Mouse (Mus musculus) small intestine, adult 2 months (tissue): ENCODE measurements around the gene Dst. TPM values are rescaled to one million over a fixed set of nuclear protein-coding genes. Genes with fewer than 3 reads are reported as not detected.
"Not testable (repeated sequence)": the region's sequence is repeated elsewhere in the genome, so short reads cannot be mapped to it uniquely, and the experiment has no call there.

Experiments used
- H3K27ac ChIP-seq: fragments of 200-500 bp; 2 replicates; pipeline ENCODE4 v1.5.1; 2012; ENCODE audit warnings: low read depth, low read length, control low read depth, inconsistent platforms; ENCODE audit not compliant: insufficient read depth
- H3K27me3 ChIP-seq: fragments of 200-500 bp; 2 replicates; pipeline ENCODE4 v1.6.1; 2012; ENCODE audit warnings: mild to moderate bottlenecking, moderate library complexity, low read length, inconsistent platforms; ENCODE audit not compliant: control insufficient read depth, insufficient read depth
- H3K36me3 ChIP-seq: fragments of 200-500 bp; 2 replicates; pipeline ENCODE4 v1.6.1; 2012; ENCODE audit warnings: mild to moderate bottlenecking, low read length, control low read depth, inconsistent platforms; ENCODE audit not compliant: control insufficient read depth, insufficient read depth
- H3K4me1 ChIP-seq: fragments of 200-500 bp; 2 replicates; pipeline ENCODE4 v1.6.1; 2012; ENCODE audit warnings: low read length, inconsistent platforms, mixed read lengths; ENCODE audit not compliant: control insufficient read depth, insufficient read depth, insufficient read length
- H3K4me3 ChIP-seq: fragments of 200-500 bp; 2 replicates; pipeline ENCODE4 v1.5.1; 2012; ENCODE audit warnings: low read depth, mild to moderate bottlenecking, control low read depth, inconsistent platforms, low read length, moderate library complexity
- CTCF ChIP-seq: fragments of 200-500 bp; IDR thresholded peaks from 2 replicates; pipeline ENCODE4 v1.5.1; 2012; ENCODE audit warnings: low read depth, mild to moderate bottlenecking, control low read depth, inconsistent platforms, low read length, moderate library complexity, mixed read lengths; ENCODE audit not compliant: insufficient replicate concordance, insufficient read length; ENCODE audit errors: extremely low read depth
- POLR2A ChIP-seq: fragments of 200-500 bp; IDR thresholded peaks from 2 replicates; pipeline ENCODE4 v1.6.1; 2012; ENCODE audit warnings: low read depth, mild to moderate bottlenecking, control low read depth, inconsistent platforms, low read length, moderate library complexity
- WGBS: fragments of 180-500 bp; shearing (Covaris S2); methylation state at CpG from one replicate; pipeline ENCODE4 v1.1.7; 2018; 5-methylcytosine and 5-hydroxymethylcytosine counted together
- polyA plus RNA-seq: library from polyadenylated mRNA; depleted of rRNA; stranded (reverse); fragments of >200 nt; gene quantifications from 2 replicates; pipeline ENCODE4 v1.2.3, GENCODE M21; 2012

The Dst gene
- polyA plus RNA-seq, 1 experiment, result 31.9 TPM

GRCm38 (mm10) chr1:34061078-34061477 is 153.1 kb downstream of the Dst start:
- Histone ChIP-seq H3K27me3 (no peaks in the 10 kb centered on the region), H3K27ac (no peak overlapping the region), H3K36me3 (no peaks in the 10 kb centered on the region), H3K4me1 (no peaks in the 10 kb centered on the region), H3K4me3 (no peak overlapping the region)
- 16% methylated on average over 4 of the region's 4 CpGs for WGBS
- peak; percentile 55; the same call in 1 of the 2 replicates for TF ChIP-seq CTCF
- TF ChIP-seq POLR2A, result no peak

DNA sequence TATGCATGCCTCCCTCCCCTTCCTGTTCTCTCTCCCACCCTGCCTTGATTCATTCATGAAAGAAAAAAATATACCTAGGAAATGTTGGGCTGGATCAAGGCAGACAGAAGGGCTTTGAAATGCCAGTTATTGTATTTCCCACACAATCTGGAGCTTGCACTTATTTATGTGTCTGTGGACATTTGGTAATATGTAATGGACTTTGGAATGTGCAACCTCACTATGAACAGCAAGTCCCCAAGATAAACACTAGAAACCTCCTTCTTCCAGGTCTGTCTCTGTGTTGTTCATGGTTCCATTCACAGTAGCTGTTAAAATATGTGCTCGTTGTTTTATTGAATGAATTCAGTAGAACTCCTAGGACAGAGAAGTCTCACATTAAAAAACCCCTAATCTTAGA is 153.8 kb downstream of the Dst start:
- no peaks in the 10 kb centered on the region for H3K36me3 ChIP-seq
- no peak for TF ChIP-seq POLR2A
- no peak for TF ChIP-seq CTCF
- no peak overlapping the region for H3K4me3 ChIP-seq
- no peak overlapping the region for H3K27ac ChIP-seq
- no peaks in the 10 kb centered on the region for H3K27me3 ChIP-seq
- H3K4me1 ChIP-seq, result no peaks in the 10 kb centered on the region
- 26% methylated on average over 1 of the region's 1 CpGs for WGBS

DNA sequence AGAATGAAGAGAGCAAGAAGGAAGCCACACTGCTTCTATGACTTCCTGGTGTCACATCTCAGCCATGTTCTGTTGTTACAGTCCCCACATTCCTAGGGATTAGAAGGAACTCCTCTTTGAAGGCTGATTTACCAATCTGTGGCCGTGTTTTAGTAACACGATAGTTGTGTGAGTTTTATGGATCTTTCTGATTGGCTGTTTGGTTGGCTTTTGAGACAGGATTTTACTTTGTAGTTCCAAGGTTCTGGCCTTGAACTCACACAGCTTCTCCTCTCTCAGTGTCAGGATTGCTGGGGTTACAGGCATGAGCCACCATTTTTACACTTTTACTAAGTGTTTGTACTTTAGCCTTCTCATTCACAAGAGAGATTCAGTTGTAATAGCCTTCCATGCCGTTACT is 155.9 kb downstream of the Dst start:
- TF ChIP-seq CTCF (no peak), POLR2A (no peak)
- Histone ChIP-seq H3K27ac (no peak overlapping the region), H3K4me1 (no peaks in the 10 kb centered on the region), H3K36me3 (no peaks in the 10 kb centered on the region), H3K27me3 (no peaks in the 10 kb centered on the region), H3K4me3 (no peak overlapping the region)
- WGBS, result 70% methylated on average over 3 of the region's 3 CpGs

DNA sequence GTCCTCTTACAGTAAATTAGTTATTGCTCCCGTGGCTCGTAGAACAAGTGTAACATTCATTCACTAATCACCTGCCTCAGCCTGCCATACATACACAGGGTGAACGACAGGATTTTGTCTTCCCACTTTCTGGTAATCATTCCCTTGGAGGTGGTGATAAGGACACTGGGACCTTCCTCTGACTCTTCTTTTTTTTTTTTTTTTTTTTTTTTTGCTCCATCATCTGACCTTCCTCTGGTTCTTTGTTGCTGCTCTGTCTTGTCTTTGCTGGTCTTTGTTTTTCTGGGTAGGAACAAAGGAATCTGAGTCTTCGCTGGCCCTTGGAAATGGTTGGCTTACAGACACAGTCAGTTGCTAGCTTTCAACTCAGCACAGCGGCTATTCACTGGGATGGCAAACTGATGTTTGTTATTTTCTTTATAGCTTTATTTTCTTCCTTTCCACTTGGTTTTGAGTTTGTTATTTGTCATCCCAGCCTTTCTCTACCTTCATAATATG is 157.6 kb downstream of the Dst start:
- Histone ChIP-seq H3K27me3 (no peaks in the 10 kb centered on the region), H3K4me3 (no peak overlapping the region), H3K36me3 (no peaks in the 10 kb centered on the region), H3K4me1 (no peaks in the 10 kb centered on the region), H3K27ac (no peak overlapping the region)
- WGBS, result 67% methylated on average over 5 of the region's 5 CpGs
- TF ChIP-seq CTCF (no peak), POLR2A (no peak)

GRCm38 (mm10) chr1:34066401-34066800 is 158.4 kb downstream of the Dst start:
- H3K36me3 ChIP-seq, H3K4me1 ChIP-seq, H3K4me3 ChIP-seq, H3K27me3 ChIP-seq, H3K27ac ChIP-seq: not testable (repeated sequence)
- 93% methylated on average over 4 of the region's 4 CpGs for WGBS

GRCm38 (mm10) chr1:34068341-34068740 is 160.3 kb downstream of the Dst start:
- 46% methylated on average over 5 of the region's 5 CpGs for WGBS
- no peaks in the 10 kb centered on the region for H3K4me1 ChIP-seq
- H3K36me3 ChIP-seq, result no peaks in the 10 kb centered on the region
- TF ChIP-seq CTCF (no peak), POLR2A (no peak)
- H3K27ac ChIP-seq, result no peak overlapping the region
- H3K4me3 ChIP-seq, result no peak overlapping the region
- no peaks in the 10 kb centered on the region for H3K27me3 ChIP-seq

- TF ChIP-seq CTCF (no peak), POLR2A (no peak)
- WGBS, result 90% methylated on average over 10 of the region's 10 CpGs
- Histone ChIP-seq H3K27me3 (no peaks in the 10 kb centered on the region), H3K4me1 (no peaks in the 10 kb centered on the region), H3K27ac (no peak overlapping the region), H3K4me3 (no peak overlapping the region), H3K36me3 (no peaks in the 10 kb centered on the region)
Observed at GRCm38 (mm10) chr1:34069514-34070290, 161.7 kb downstream of the Dst start.

DNA sequence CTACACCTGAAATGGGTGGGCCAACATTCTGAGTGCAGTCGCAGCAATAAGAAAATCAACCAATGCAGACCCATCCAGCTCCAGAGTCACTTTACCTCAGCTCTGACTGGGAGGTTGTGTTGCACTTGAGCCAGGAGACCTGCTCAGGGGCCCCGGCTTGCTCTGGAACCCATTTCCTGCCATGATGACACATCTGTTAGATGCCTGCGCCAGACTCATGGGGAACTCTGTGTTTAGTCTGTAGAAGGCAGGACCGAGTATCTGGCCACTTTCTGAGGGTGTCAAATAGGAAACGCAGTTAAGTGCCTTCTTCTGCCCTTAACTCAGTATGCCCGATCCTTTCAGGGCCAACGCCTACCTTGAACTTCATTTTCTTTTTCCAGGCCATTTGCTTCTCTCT is 162.4 kb downstream of the Dst start:
- Histone ChIP-seq H3K27ac (no peak overlapping the region), H3K36me3 (no peaks in the 10 kb centered on the region), H3K4me3 (no peak overlapping the region), H3K27me3 (no peaks in the 10 kb centered on the region), H3K4me1 (no peaks in the 10 kb centered on the region)
- WGBS, result 75% methylated on average over 7 of the region's 7 CpGs
- no peak for TF ChIP-seq POLR2A
- no peak for TF ChIP-seq CTCF
